Mouse (Mus musculus) stomach, embryonic 16.5 days (tissue): Measurements from ENCODE around the gene Rgs3. TPM values are rescaled to one million over a fixed set of nuclear protein-coding genes. Genes with fewer than 3 reads are reported as not detected.

ENCODE experiments used
- ATAC-seq: fragments of 200-750 bp; cut with Nextera tagmentation; 2 replicates; pipeline ENCODE4 v1.8.0; 2017; ENCODE audit warnings: moderate number of reproducible peaks, moderate TSS enrichment; ENCODE audit not compliant: insufficient read depth, low FRiP score
- H3K27ac ChIP-seq: fragments of 300-500 bp; sonication (generic); 2 replicates; pipeline ENCODE4 v1.5.1; 2014; ENCODE audit warnings: low read length
- H3K27me3 ChIP-seq: fragments of 300-500 bp; sonication (generic); 2 replicates; pipeline ENCODE4 v1.6.1; 2014; ENCODE audit warnings: low read length, control low read depth, mixed read lengths; ENCODE audit not compliant: control insufficient read depth, insufficient read depth
- H3K36me3 ChIP-seq: fragments of 300-500 bp; sonication (generic); 2 replicates; pipeline ENCODE4 v1.6.1; 2014; ENCODE audit warnings: low read length; ENCODE audit not compliant: control insufficient read depth, insufficient read depth
- H3K4me1 ChIP-seq: fragments of 300-500 bp; sonication (generic); 2 replicates; pipeline ENCODE4 v1.6.1; 2014; ENCODE audit warnings: low read length, control low read depth, mixed read lengths; ENCODE audit not compliant: control insufficient read depth, insufficient read depth
- H3K4me2 ChIP-seq: fragments of 300-500 bp; sonication (generic); 2 replicates; pipeline ENCODE4 v1.6.1; 2014; ENCODE audit warnings: low read depth, low read length, mixed read lengths
- H3K4me3 ChIP-seq: fragments of 300-500 bp; sonication (generic); replicated peaks from 2 replicates; pipeline ENCODE4 v1.5.1; 2014; ENCODE audit warnings: mild to moderate bottlenecking, low read length
- H3K9ac ChIP-seq: fragments of 300-500 bp; sonication (generic); 2 replicates; pipeline ENCODE4 v1.6.1; 2014; ENCODE audit warnings: low read length
- H3K9me3 ChIP-seq: fragments of 300-500 bp; sonication (generic); replicated peaks from 2 replicates; pipeline ENCODE4 v1.6.1; 2016; ENCODE audit warnings: low read length, control low read depth; ENCODE audit not compliant: control insufficient read depth
- WGBS: fragments of 180-500 bp; shearing (Covaris S2); extraction: QIAGEN DNeasy Blood & Tissue Kit; methylation state at CpG from one replicate; pipeline ENCODE4 v1.1.7; 2014; 5-methylcytosine and 5-hydroxymethylcytosine counted together
- polyA plus RNA-seq: library from polyadenylated mRNA; unstranded; fragments of >200 nt; fragmentation: Nextera tagmentation; extraction: Ambion mirVana; gene quantifications from 2 replicates; pipeline ENCODE4 v1.2.1, GENCODE M21; 2015

Rgs3 gene
- polyA plus RNA-seq, 1 experiment from 2014 or later, result 55.2 TPM

- peaks cover 42% of the 10 kb centered on the region for H3K4me1 ChIP-seq
- 30% methylated on average over 13 of the region's 13 CpGs for whole genome bisulfite sequencing
Observed at GRCm38 (mm10) chr4:62518416-62519121, 41.1 kb upstream of the Rgs3 start.

DNA sequence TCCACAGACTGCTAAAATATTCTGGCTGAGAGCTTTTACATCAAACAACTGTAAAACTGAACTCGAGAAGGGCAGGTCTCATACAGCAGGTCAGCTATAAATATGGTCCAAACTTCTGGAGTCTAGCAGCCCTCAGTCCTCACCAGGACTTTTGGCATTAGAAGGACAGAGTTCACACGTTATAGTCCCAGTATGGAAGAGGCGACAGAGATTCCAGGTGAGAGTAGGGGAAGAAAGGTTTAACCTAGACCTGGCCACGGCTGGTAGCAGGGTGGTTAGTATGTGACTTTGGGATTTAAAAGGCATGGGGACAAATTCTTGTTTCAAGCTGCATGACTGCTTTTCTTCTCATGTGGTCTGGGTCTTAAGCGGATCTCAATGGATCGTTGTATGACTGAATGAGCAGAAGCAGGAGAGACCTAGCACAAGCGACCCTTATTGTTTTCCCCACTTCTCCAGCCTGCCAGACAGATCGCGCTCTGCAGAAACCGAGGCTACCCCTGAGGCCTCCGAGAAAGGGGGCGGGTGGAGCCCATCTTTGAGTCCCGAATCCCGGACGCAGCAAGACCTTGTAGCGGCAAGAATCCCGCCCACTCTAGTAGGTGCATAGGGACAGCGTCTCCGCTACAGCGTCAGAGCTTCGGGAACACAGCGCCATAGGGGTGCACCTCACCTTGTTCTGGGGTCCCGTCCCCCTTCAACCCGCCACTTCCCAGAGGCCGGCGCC is 40.4 kb upstream of the Rgs3 start:
- H3K4me3 ChIP-seq, result peak overlapping the region; percentile 80
- H3K27ac ChIP-seq, result peak overlapping the region; percentile 97
- peak overlapping the region; percentile 81 for H3K4me2 ChIP-seq
- WGBS, result under 1% methylated on average over 26 of the region's 26 CpGs
- no peaks in the 10 kb centered on the region for H3K36me3 ChIP-seq
- peak; percentile 61 for ATAC-seq
- peak overlapping the region; percentile 88 for H3K9ac ChIP-seq
- H3K4me1 ChIP-seq, result peaks cover 47% of the 10 kb centered on the region
- H3K27me3 ChIP-seq, result no peaks in the 10 kb centered on the region
- H3K9me3 ChIP-seq, result no peaks in the 10 kb centered on the region

More at GRCm38 (mm10) chr4:62518416-62519121, 41.1 kb upstream of the Rgs3 start:
- no peaks in the 10 kb centered on the region for H3K36me3 ChIP-seq
- H3K27ac ChIP-seq, result peak overlapping the region; percentile 97
- H3K9ac ChIP-seq, result peak overlapping the region; percentile 88
- H3K9me3 ChIP-seq, result no peaks in the 10 kb centered on the region
- H3K27me3 ChIP-seq, result no peaks in the 10 kb centered on the region
- peak; percentile 34 for ATAC-seq
- H3K4me3 ChIP-seq, result peak overlapping the region; percentile 80
- peak overlapping the region; percentile 81 for H3K4me2 ChIP-seq

DNA sequence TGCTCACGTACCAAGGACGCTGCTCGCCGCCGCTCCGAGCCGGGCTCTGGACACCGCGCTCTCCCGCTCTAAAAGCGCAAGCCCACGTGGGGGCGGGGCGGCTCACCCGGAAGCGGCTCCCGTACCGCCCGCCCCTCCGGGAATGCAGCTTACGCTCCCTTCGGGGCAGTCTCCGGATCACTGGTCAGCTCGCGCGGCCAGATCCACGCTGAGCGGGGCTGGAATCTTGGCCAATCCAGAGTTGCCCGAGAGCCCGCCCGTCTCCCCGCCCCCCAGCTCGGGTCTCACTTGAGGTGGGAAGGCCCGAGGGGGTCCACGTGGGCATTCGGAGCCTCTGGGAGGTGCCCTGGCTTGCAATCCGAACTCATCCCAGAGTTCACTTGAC is 39.8 kb upstream of the Rgs3 start, which contains the start of gene Alad:
Gene Alad, minus strand, starts transcription at position 70 of the 385 bp plus-strand sequence.
- peak within 1 kb of the TSS; percentile 97 for H3K27ac ChIP-seq
- H3K9ac ChIP-seq, result peak within 1 kb of the TSS; percentile 88
- H3K36me3 ChIP-seq, result no peaks in the 10 kb centered on the region
- peak within 1 kb of the TSS; percentile 80 for H3K4me3 ChIP-seq
- 0% methylated on average over 37 of the region's 37 CpGs for WGBS
- ATAC-seq, result peak; percentile 85
- H3K4me1 ChIP-seq, result peaks cover 49% of the 10 kb centered on the region
- H3K4me2 ChIP-seq, result peak within 1 kb of the TSS; percentile 81
- no peaks in the 10 kb centered on the region for H3K9me3 ChIP-seq
- no peaks in the 10 kb centered on the region for H3K27me3 ChIP-seq

DNA sequence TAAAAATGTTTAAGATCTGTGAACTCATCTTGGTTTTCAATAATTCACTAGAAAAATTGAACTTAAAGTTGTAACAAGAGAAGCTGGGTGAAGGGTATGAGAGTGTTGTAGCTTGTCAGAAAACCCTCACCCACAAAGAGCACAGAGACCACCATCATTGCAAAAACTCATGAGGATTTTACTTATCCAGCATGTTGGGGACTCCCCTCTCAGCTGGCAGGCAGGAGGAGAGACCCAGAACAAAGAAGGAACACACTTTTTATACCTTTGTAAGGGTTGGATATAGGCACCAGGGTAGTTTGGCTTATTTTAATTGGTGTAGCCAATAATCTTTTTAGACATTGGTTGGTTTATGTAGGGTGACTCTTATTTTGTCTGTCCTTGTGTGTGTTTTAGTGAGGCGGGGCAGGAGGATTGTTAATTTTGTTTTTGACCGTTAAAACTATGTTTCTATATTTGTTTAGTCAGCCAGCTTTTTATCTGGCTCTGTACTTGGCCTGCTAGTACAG is 38.7 kb upstream of the Rgs3 start:
- H3K9ac ChIP-seq, result no peak overlapping the region
- peak overlapping the region; percentile 73; the same call in 1 of the 2 replicates for H3K27ac ChIP-seq
- peak overlapping the region; percentile 81; the same call in 1 of the 2 replicates for H3K4me2 ChIP-seq
- WGBS, result 67% methylated on average over 2 of the region's 2 CpGs
- no peaks in the 10 kb centered on the region for H3K9me3 ChIP-seq
- H3K27me3 ChIP-seq, result no peaks in the 10 kb centered on the region
- peaks cover 38% of the 10 kb centered on the region for H3K4me1 ChIP-seq
- ATAC-seq, result no peak
- no peaks in the 10 kb centered on the region for H3K36me3 ChIP-seq
- H3K4me3 ChIP-seq, result no peak overlapping the region

GRCm38 (mm10) chr4:62524651-62525488 is 34.8 kb upstream of the Rgs3 start, which contains the start of the genes Pole3 and 4933430I17Rik:
TSS of gene Pole3 (minus strand) at chr4:62525068.
TSS of gene 4933430I17Rik (plus strand) at chr4:62525369.
- Histone ChIP-seq H3K27me3 (no peaks in the 10 kb centered on the region), H3K4me2 (peak within 1 kb of the TSS; percentile 75), H3K9ac (peak within 1 kb of the TSS; percentile 92), H3K27ac (peak within 1 kb of the TSS; percentile 96), H3K36me3 (no peaks in the 10 kb centered on the region), H3K4me3 (peak within 1 kb of the TSS; percentile 92), H3K9me3 (no peaks in the 10 kb centered on the region), H3K4me1 (peaks cover 7% of the 10 kb centered on the region)
- ATAC-seq, result peak; percentile 98
- under 1% methylated on average over 59 of the region's 59 CpGs for WGBS

- Histone ChIP-seq H3K4me2 (peak overlapping the region; percentile 75), H3K4me3 (peak overlapping the region; percentile 92), H3K4me1 (peaks cover 7% of the 10 kb centered on the region), H3K27ac (no peak overlapping the region), H3K27me3 (no peaks in the 10 kb centered on the region), H3K9ac (peak overlapping the region; percentile 55), H3K9me3 (no peaks in the 10 kb centered on the region), H3K36me3 (no peaks in the 10 kb centered on the region)
- under 1% methylated on average over 10 of the region's 10 CpGs for WGBS
- ATAC-seq, result no peak
Observed at GRCm38 (mm10) chr4:62525489-62525811, 34.2 kb upstream of the Rgs3 start.

- Histone ChIP-seq H3K27ac (no peak overlapping the region), H3K36me3 (no peaks in the 10 kb centered on the region), H3K4me3 (no peak overlapping the region), H3K27me3 (no peaks in the 10 kb centered on the region), H3K9me3 (no peaks in the 10 kb centered on the region), H3K4me1 (peaks cover 11% of the 10 kb centered on the region), H3K4me2 (no peak overlapping the region), H3K9ac (no peak overlapping the region)
- WGBS, result 65% methylated on average over 2 of the region's 2 CpGs
- ATAC-seq, result no peak
Observed at GRCm38 (mm10) chr4:62526256-62526655, 33.4 kb upstream of the Rgs3 start.

GRCm38 (mm10) chr4:62527655-62528054 is 32.0 kb upstream of the Rgs3 start:
- ATAC-seq, result no peak
- 79% methylated on average over 4 of the region's 4 CpGs for WGBS
- Histone ChIP-seq H3K4me3 (no peak overlapping the region), H3K9ac (no peak overlapping the region), H3K27me3 (no peaks in the 10 kb centered on the region), H3K9me3 (no peaks in the 10 kb centered on the region), H3K36me3 (no peaks in the 10 kb centered on the region), H3K4me1 (peaks cover 11% of the 10 kb centered on the region), H3K27ac (no peak overlapping the region), H3K4me2 (no peak overlapping the region)
